Mouse (Mus musculus): ENCODE results near the gene Lsmem1. TPM values are rescaled to one million over a fixed set of nuclear protein-coding genes. Genes with fewer than 3 reads are reported as not detected.

Lsmem1 gene
- polyA plus RNA-seq, 1 experiment from 2014 or later: 0.08 TPM

DNA sequence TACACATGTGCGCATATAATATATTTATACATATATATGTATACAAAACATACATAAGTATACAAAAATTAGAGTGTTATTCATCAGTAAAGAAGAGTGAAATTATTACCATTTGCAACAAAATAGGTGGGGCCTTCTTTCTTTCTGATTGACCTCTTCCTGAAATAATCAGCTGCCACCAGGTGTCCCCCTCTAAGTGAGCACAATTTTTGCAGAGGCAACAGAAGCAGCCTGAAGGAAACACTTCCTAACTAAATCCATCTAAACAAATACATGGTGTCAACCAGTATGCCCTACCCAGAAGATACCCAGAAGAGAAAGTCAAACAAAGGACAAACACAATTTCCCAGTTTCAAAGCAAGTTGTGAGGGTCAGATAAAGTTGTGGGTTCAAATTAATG lies 29.6 kb downstream of the Lsmem1 start:
- DNase-seq (ENCODE audit: low spot score) (no peak), ATAC-seq (ENCODE audit: low FRiP score) (no peak)
- Histone ChIP-seq H3K4me2 (replicated peaks; ENCODE audit: low read depth, low read length) (no peak overlapping the region), H3K27ac (ENCODE audit: low read depth, low read length) (no peak overlapping the region), H3K27me3 (ENCODE audit: control insufficient read depth, insufficient read depth, low read length) (no peaks in the 10 kb centered on the region), H3K9ac (ENCODE audit: low read depth, low read length) (no peak overlapping the region), H3K4me3 (ENCODE audit: low read depth, low read length) (no peak overlapping the region), H3K4me1 (replicated peaks; ENCODE audit: control insufficient read depth, insufficient read depth, low read length) (no peaks in the 10 kb centered on the region), H3K36me3 (ENCODE audit: control insufficient read depth, insufficient read depth, low read length) (no peaks in the 10 kb centered on the region), H3K9me3 (ENCODE audit: control insufficient read depth, low read length) (no peaks in the 10 kb centered on the region)
- WGBS: 100% methylated on average over 1 of the region's 1 CpGs

DNA sequence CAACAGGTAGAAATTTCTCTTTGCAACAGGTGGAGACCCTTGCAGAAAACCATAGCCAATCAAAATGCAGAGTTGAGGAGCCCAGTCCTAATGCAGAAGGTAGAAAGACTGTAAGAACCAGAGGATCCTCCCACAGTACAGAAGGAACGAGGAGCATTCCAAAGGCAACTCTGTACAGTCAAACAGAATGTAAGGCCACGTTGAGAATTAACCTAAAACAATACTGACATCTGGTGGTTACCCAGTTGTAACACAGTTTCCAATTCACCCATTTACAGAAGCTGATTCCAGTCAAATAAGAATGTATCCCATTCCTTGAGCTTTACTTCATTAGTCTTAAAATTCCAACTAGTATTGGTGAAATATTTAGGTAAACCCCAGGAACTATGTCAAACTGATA lies 34.7 kb downstream of the Lsmem1 start:
- H3K27ac ChIP-seq (ENCODE audit: low read depth, low read length): no peak overlapping the region
- H3K27me3 ChIP-seq (ENCODE audit: control insufficient read depth, insufficient read depth, low read length): no peaks in the 10 kb centered on the region
- H3K9me3 ChIP-seq (ENCODE audit: control insufficient read depth, low read length): no peaks in the 10 kb centered on the region
- no peaks in the 10 kb centered on the region for H3K4me1 ChIP-seq (replicated peaks; ENCODE audit: control insufficient read depth, insufficient read depth, low read length)
- DNase-seq (ENCODE audit: low spot score): peak; percentile 49
- H3K36me3 ChIP-seq (ENCODE audit: control insufficient read depth, insufficient read depth, low read length): no peaks in the 10 kb centered on the region
- no peak overlapping the region for H3K4me2 ChIP-seq (replicated peaks; ENCODE audit: low read depth, low read length)
- no peak overlapping the region for H3K4me3 ChIP-seq (ENCODE audit: low read depth, low read length)
- WGBS: 8% methylated on average over 2 of the region's 2 CpGs
- ATAC-seq (ENCODE audit: low FRiP score): peak; percentile 64; the same call in 1 of the 2 replicates
- no peak overlapping the region for H3K9ac ChIP-seq (ENCODE audit: low read depth, low read length)

DNA sequence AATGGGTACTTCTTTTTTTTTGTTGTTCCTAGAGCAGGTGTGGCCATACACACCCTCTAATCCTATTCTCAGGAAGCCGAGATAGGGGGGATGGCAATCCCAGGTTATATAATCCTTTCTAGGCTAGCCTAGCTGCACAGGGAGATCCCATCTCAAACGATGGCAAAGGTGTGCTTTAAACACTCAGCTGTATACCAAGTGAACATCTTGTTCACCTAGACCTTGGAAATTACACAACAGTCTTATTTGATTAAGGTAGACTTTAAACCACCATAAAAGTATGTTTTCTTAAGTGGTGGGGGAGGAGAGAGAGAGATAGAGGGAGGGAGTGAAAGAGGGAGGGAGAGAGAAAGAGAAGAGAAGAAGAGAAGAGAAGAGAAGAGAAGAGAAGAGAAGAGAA lies 38.5 kb downstream of the Lsmem1 start:
- 84% methylated on average over 2 of the region's 2 CpGs for WGBS
- H3K9me3 ChIP-seq (ENCODE audit: control insufficient read depth, low read length): no peaks in the 10 kb centered on the region
- H3K27me3 ChIP-seq (ENCODE audit: control insufficient read depth, insufficient read depth, low read length): no peaks in the 10 kb centered on the region
- H3K36me3 ChIP-seq (ENCODE audit: control insufficient read depth, insufficient read depth, low read length): no peaks in the 10 kb centered on the region
- H3K4me3 ChIP-seq (ENCODE audit: low read depth, low read length): no peak overlapping the region
- no peaks in the 10 kb centered on the region for H3K4me1 ChIP-seq (replicated peaks; ENCODE audit: control insufficient read depth, insufficient read depth, low read length)
- no peak overlapping the region for H3K4me2 ChIP-seq (replicated peaks; ENCODE audit: low read depth, low read length)
- no peak overlapping the region for H3K9ac ChIP-seq (ENCODE audit: low read depth, low read length)
- ATAC-seq (ENCODE audit: low FRiP score) (no peak), DNase-seq (ENCODE audit: low spot score) (no peak)
- H3K27ac ChIP-seq (ENCODE audit: low read depth, low read length): no peak overlapping the region

DNA sequence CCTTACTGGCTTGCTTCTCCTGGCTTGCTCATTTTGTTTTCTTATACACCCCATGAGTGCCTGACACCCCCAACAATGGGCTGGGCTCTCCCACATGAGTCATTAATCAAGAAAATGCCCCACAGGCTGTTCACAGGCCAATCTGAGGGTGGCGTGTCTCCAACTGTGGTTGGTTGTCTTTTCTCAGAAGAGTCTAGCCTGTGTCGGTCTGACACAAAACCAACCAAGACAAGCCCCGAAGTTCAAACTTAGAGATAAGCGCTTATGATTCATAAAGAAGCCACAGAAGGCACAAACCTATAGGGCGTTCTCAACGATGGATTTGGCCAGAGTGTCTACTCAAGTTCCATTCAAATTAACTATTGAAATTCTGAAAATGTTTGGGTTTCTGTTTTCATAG lies 45.1 kb downstream of the Lsmem1 start:
- Histone ChIP-seq H3K4me1 (replicated peaks; ENCODE audit: control insufficient read depth, insufficient read depth, low read length) (no peaks in the 10 kb centered on the region), H3K27me3 (ENCODE audit: control insufficient read depth, insufficient read depth, low read length) (no peaks in the 10 kb centered on the region), H3K36me3 (ENCODE audit: control insufficient read depth, insufficient read depth, low read length) (no peaks in the 10 kb centered on the region), H3K4me2 (replicated peaks; ENCODE audit: low read depth, low read length) (no peak overlapping the region), H3K4me3 (ENCODE audit: low read depth, low read length) (no peak overlapping the region), H3K27ac (ENCODE audit: low read depth, low read length) (no peak overlapping the region), H3K9me3 (ENCODE audit: control insufficient read depth, low read length) (no peaks in the 10 kb centered on the region), H3K9ac (ENCODE audit: low read depth, low read length) (no peak overlapping the region)
- no peak for ATAC-seq (ENCODE audit: low FRiP score)
- 91% methylated on average over 6 of the region's 6 CpGs for WGBS
- no peak for DNase-seq (ENCODE audit: low spot score)

DNA sequence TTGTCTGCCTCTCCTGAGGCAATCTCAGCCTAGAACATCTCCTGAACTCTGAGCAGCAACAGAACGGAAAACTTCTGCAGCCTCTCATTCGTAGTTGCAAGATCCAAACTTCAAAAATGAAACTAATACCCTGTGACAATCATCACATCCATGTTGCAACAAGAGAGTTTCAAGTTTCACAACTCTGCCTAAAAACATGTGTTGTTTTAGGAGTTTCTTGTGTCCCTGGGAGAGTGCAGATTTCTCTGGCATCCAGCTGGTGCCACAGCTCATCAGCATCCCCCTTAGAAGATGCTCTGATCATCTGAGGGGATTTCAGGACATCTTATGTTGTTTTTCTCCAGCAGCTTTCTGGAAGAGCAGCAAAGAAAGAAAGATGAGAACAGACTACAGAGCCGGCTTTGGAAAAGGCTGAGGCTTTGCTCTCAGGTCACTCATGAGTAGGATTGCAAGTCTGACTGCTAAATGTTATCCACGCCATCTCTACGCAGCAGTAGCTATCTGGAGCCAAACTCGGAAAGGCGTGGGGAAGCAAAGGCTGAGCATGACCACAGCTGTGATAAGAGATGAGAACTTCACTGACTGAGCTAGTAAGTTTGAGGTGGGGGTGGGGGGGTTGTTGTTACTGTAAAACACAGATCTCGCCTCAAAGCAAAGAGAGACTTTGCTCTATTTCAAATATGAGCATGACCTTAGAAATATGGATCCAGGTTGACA lies 46.8 kb downstream of the Lsmem1 start:
- no peak overlapping the region for H3K27ac ChIP-seq (ENCODE audit: low read depth, low read length)
- H3K27me3 ChIP-seq (ENCODE audit: control insufficient read depth, insufficient read depth, low read length): no peaks in the 10 kb centered on the region
- no peaks in the 10 kb centered on the region for H3K9me3 ChIP-seq (ENCODE audit: control insufficient read depth, low read length)
- H3K4me3 ChIP-seq (ENCODE audit: low read depth, low read length): no peak overlapping the region
- H3K36me3 ChIP-seq (ENCODE audit: control insufficient read depth, insufficient read depth, low read length): no peaks in the 10 kb centered on the region
- H3K4me1 ChIP-seq (replicated peaks; ENCODE audit: control insufficient read depth, insufficient read depth, low read length): no peaks in the 10 kb centered on the region
- H3K9ac ChIP-seq (ENCODE audit: low read depth, low read length): no peak overlapping the region
- no peak overlapping the region for H3K4me2 ChIP-seq (replicated peaks; ENCODE audit: low read depth, low read length)
- WGBS: 83% methylated on average over 8 of the region's 8 CpGs
- no peak for DNase-seq (ENCODE audit: low spot score)
- no peak for ATAC-seq (ENCODE audit: low FRiP score)

DNA sequence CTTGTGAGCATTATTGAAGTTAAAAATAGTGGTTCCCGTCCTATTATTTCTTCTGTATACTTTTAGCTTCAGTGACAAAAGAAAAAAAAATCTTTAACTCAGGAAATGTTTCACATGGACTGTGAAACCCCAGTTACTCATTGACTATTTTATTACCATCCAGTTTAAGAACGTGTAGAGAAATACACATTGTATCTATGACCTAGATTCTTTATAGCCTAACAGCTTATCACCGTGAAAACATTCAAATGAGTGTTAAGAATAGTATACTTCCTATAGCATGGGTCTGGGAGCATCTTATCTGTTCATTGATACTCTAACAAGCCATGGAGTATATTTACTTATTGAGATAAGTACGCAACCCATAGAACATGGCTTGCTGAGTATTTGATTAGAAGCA lies 52.0 kb downstream of the Lsmem1 start:
- Histone ChIP-seq H3K9ac (ENCODE audit: low read depth, low read length) (no peak overlapping the region), H3K36me3 (ENCODE audit: control insufficient read depth, insufficient read depth, low read length) (no peaks in the 10 kb centered on the region), H3K4me1 (replicated peaks; ENCODE audit: control insufficient read depth, insufficient read depth, low read length) (no peaks in the 10 kb centered on the region), H3K4me2 (replicated peaks; ENCODE audit: low read depth, low read length) (no peak overlapping the region), H3K9me3 (ENCODE audit: control insufficient read depth, low read length) (no peaks in the 10 kb centered on the region), H3K27me3 (ENCODE audit: control insufficient read depth, insufficient read depth, low read length) (no peaks in the 10 kb centered on the region), H3K27ac (ENCODE audit: low read depth, low read length) (no peak overlapping the region), H3K4me3 (ENCODE audit: low read depth, low read length) (no peak overlapping the region)
- DNase-seq (ENCODE audit: low spot score) (no peak), ATAC-seq (ENCODE audit: low FRiP score) (no peak)
- WGBS: 83% methylated on average over 4 of the region's 4 CpGs

DNA sequence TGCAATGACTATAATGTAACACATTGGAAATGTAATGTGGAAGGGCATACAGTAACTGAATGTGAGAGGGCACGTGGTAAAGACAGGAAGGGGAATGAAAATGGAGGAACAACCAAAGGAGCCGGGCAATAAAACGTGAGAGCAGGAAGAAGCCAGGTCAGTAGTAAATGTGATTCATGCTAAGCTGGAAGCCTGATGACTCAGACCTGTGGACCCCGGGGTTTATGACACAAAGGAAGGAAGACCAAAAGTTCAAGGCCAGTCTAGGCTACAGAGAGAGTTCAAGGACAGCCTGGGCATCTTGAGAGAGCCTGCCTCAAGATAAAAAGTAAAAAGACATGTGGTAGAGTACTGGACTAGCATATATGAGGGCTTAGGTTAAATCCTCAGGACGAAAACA lies 52.8 kb downstream of the Lsmem1 start:
- WGBS: 91% methylated on average over 5 of the region's 5 CpGs
- H3K9me3 ChIP-seq (ENCODE audit: control insufficient read depth, low read length): no peaks in the 10 kb centered on the region
- no peak for ATAC-seq (ENCODE audit: low FRiP score)
- H3K27me3 ChIP-seq (ENCODE audit: control insufficient read depth, insufficient read depth, low read length): no peaks in the 10 kb centered on the region
- H3K27ac ChIP-seq (ENCODE audit: low read depth, low read length): no peak overlapping the region
- no peaks in the 10 kb centered on the region for H3K4me1 ChIP-seq (replicated peaks; ENCODE audit: control insufficient read depth, insufficient read depth, low read length)
- no peak for DNase-seq (ENCODE audit: low spot score)
- no peak overlapping the region for H3K4me2 ChIP-seq (replicated peaks; ENCODE audit: low read depth, low read length)
- no peaks in the 10 kb centered on the region for H3K36me3 ChIP-seq (ENCODE audit: control insufficient read depth, insufficient read depth, low read length)
- H3K9ac ChIP-seq (ENCODE audit: low read depth, low read length): no peak overlapping the region
- H3K4me3 ChIP-seq (ENCODE audit: low read depth, low read length): no peak overlapping the region

DNA sequence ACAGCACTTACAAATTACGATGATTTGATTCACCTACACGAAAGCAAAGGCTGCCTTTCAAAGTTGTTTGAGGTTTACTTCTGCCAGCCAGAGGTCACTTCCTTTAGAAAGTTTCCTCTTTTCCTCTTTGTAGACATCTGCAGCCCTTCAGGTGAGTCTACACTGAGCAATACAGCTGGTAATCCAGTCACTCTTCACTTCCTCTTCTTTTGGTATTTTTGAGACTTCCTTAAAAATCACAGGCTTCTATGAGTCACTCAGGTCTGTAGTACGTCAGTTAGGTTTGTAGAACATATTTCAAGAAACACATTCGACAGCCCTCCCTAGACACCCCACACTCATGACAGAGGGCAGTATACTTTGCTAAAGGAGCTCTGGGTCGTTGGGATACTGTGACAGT lies 58.6 kb downstream of the Lsmem1 start:
- Histone ChIP-seq H3K9ac (ENCODE audit: low read depth, low read length) (no peak overlapping the region), H3K27ac (ENCODE audit: low read depth, low read length) (no peak overlapping the region), H3K4me1 (replicated peaks; ENCODE audit: control insufficient read depth, insufficient read depth, low read length) (no peaks in the 10 kb centered on the region), H3K27me3 (ENCODE audit: control insufficient read depth, insufficient read depth, low read length) (no peaks in the 10 kb centered on the region), H3K4me2 (replicated peaks; ENCODE audit: low read depth, low read length) (no peak overlapping the region), H3K9me3 (ENCODE audit: control insufficient read depth, low read length) (no peaks in the 10 kb centered on the region), H3K4me3 (ENCODE audit: low read depth, low read length) (no peak overlapping the region), H3K36me3 (ENCODE audit: control insufficient read depth, insufficient read depth, low read length) (no peaks in the 10 kb centered on the region)
- no peak for ATAC-seq (ENCODE audit: low FRiP score)
- no peak for DNase-seq (ENCODE audit: low spot score)
- WGBS: 84% methylated on average over 5 of the region's 5 CpGs

DNA sequence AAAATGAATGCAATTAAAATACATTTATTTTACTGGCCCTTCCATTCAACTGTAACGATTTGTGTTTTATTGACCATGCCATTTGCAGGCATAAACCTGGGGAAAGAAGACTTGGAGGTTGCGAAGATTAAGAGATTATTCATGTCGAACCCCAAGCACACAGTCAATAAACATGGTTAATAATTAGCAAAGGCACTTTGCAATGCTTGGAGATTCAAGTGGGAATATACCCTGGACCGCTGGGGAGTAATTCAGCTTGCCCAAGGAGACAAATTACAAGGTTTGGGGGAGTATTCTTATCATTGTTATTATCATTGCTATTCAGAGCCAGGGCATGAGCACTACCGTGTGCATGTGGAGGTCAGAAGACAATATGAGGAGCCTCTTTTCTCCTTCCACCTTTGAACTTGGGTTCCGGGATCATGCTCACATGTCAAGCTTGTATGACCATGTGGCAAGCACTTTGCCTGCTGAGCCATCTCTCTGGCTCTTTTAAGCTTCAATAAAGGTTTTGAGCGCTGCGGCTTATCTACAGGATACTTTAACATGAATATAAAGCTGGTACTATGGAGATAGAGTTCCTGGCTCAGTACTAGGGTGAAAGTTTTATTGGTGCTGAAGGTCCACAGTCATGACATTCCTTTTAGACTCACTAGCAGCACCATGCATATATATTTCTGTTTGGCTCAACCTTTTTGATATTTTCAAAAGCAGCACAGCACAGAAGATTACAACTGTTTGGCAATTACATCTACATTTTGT lies 59.6 kb downstream of the Lsmem1 start:
- no peak for DNase-seq (ENCODE audit: low spot score)
- Histone ChIP-seq H3K27ac (ENCODE audit: low read depth, low read length) (no peak overlapping the region), H3K9ac (ENCODE audit: low read depth, low read length) (no peak overlapping the region), H3K4me3 (ENCODE audit: low read depth, low read length) (no peak overlapping the region), H3K27me3 (ENCODE audit: control insufficient read depth, insufficient read depth, low read length) (no peaks in the 10 kb centered on the region), H3K36me3 (ENCODE audit: control insufficient read depth, insufficient read depth, low read length) (no peaks in the 10 kb centered on the region), H3K4me2 (replicated peaks; ENCODE audit: low read depth, low read length) (no peak overlapping the region), H3K4me1 (replicated peaks; ENCODE audit: control insufficient read depth, insufficient read depth, low read length) (no peaks in the 10 kb centered on the region), H3K9me3 (ENCODE audit: control insufficient read depth, low read length) (no peaks in the 10 kb centered on the region)
- ATAC-seq (ENCODE audit: low FRiP score): no peak
- 85% methylated on average over 8 of the region's 8 CpGs for WGBS

Measured in hindbrain, embryonic 11.5 days (tissue).